21 mouse cellular contexts compared by ENCODE assay signal in the genomic region with DNA sequence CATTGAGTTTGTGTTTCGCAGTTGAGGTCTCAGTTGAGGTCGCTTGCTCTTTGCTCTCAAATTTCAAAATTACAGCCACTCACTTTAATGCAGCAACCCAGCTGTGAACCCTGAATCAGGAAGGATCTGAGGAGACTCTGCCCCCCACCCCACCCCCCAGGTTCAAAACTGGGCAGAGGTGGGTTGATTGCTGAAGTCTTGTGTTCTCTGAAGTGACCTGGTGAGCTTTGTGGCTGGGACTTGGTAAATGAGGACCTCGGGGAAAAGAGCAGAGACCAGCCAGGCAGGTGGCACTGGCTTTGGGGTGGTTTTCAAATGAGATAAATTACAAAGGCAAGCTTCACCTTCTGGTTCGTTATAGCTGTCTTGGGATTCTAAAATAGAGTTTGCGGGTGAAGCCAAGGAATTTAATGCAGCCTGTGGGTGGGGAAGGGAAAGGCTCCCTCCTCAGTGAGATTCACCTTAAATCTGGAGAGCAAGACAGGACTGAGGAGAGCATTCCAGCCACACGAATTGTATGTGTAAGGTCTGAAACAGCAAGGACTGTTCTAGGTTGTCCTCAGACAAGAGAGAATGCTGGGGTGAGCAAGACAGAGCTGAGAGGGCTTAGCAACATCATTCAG.
DNase-seq lines count a peak whose midpoint lies in the region; ATAC-seq lines count a peak whose summit lies in the region.
"Had no signal": no experiment of that assay in that cellular context is flagged by ENCODE, and none has a peak within 500 bp of the region (broad histone marks: within the 10 kb centered on the region; RNA-seq: fewer than 3 reads in every experiment).

No protein-coding gene starts in this region.

- DNase-seq in heart, adult 11 months = peak; percentile 66
- DNase-seq in heart, adult 9 months (ENCODE audit: low spot score in 2 of 2) = no peak
- DNase-seq in midbrain, embryonic 11.5 days (ENCODE audit: low spot score, missing footprints) = peak; percentile 68
- DNase-seq in limb, embryonic 10.5 days (ENCODE audit: low spot score) = no peak
- DNase-seq in kidney, postnatal 10 days = no peak
- DNase-seq in gastrocnemius, adult 8-10 months (ENCODE audit: low spot score in 2 of 2) = no peak
- DNase-seq: adrenal gland, adult 2 months; adrenal gland, postnatal 14 days; cerebellum, adult 18-20 months; cerebellum, adult 9-10 months; cerebellum, postnatal 14 days; gastrocnemius, postnatal 10 days; gastrocnemius, postnatal 36 days; kidney, adult 11 months had no signal

- H3K4me3 ChIP-seq in midbrain, embryonic 11.5 days (ENCODE audit: low read depth, low read length) = no peak overlapping the region
- no peak overlapping the region for H3K4me3 ChIP-seq in midbrain, embryonic 15.5 days
- no peak overlapping the region for H3K4me3 ChIP-seq in limb, embryonic 10.5 days
- H3K4me3 ChIP-seq: embryonic facial prominence, embryonic 12.5 days; embryonic facial prominence, embryonic 15.5 days; forebrain, embryonic 12.5 days; hindbrain, embryonic 12.5 days; hindbrain, embryonic 15.5 days had no signal

- 51% methylated on average over 6 of the region's 6 CpGs for WGBS in midbrain, embryonic 11.5 days
- WGBS in midbrain, embryonic 15.5 days = 45% methylated on average over 6 of the region's 6 CpGs
- 45% methylated on average over 6 of the region's 6 CpGs for WGBS in limb, embryonic 10.5 days

- ATAC-seq in midbrain, embryonic 11.5 days (ENCODE audit: low FRiP score) = no peak
- no peak for ATAC-seq in midbrain, embryonic 15.5 days (replicated peaks)
- ATAC-seq: CD4-positive, CD25-positive, alpha-beta regulatory T cell, adult 4 months had no signal

- H3K4me1 ChIP-seq in midbrain, embryonic 11.5 days (ENCODE audit: control insufficient read depth, insufficient read depth, low read length) = no peaks in the 10 kb centered on the region
- H3K4me1 ChIP-seq in midbrain, embryonic 15.5 days = peaks cover 5% of the 10 kb centered on the region; the same call in 1 of the 2 replicates
- H3K4me1 ChIP-seq in limb, embryonic 10.5 days = peaks cover 23% of the 10 kb centered on the region
- H3K4me1 ChIP-seq: embryonic facial prominence, embryonic 15.5 days; forebrain, embryonic 12.5 days had no signal

- no peaks in the 10 kb centered on the region for H3K27me3 ChIP-seq in midbrain, embryonic 11.5 days (ENCODE audit: control insufficient read depth, insufficient read depth, low read length)
- H3K27me3 ChIP-seq in midbrain, embryonic 15.5 days (replicated peaks) = no peaks in the 10 kb centered on the region
- no peaks in the 10 kb centered on the region for H3K27me3 ChIP-seq in limb, embryonic 10.5 days (ENCODE audit: low read depth, poor library complexity, severe bottlenecking)
- H3K27me3 ChIP-seq: embryonic facial prominence, embryonic 12.5 days; embryonic facial prominence, embryonic 15.5 days; forebrain, embryonic 12.5 days; hindbrain, embryonic 12.5 days; hindbrain, embryonic 15.5 days had no signal

- H3K36me3 ChIP-seq in midbrain, embryonic 11.5 days (ENCODE audit: control insufficient read depth, insufficient read depth, low read length) = no peaks in the 10 kb centered on the region
- H3K36me3 ChIP-seq in midbrain, embryonic 15.5 days (replicated peaks) = no peaks in the 10 kb centered on the region
- H3K36me3 ChIP-seq in limb, embryonic 10.5 days = no peaks in the 10 kb centered on the region
- H3K36me3 ChIP-seq: embryonic facial prominence, embryonic 12.5 days; embryonic facial prominence, embryonic 15.5 days; forebrain, embryonic 12.5 days; hindbrain, embryonic 12.5 days; hindbrain, embryonic 15.5 days had no signal

- H3K9me3 ChIP-seq in midbrain, embryonic 11.5 days (ENCODE audit: control insufficient read depth, low read length) = no peaks in the 10 kb centered on the region
- H3K9me3 ChIP-seq in midbrain, embryonic 15.5 days = no peaks in the 10 kb centered on the region
- H3K9me3 ChIP-seq in limb, embryonic 10.5 days (replicated peaks) = no peaks in the 10 kb centered on the region
- H3K9me3 ChIP-seq: embryonic facial prominence, embryonic 12.5 days; embryonic facial prominence, embryonic 15.5 days; forebrain, embryonic 12.5 days; hindbrain, embryonic 12.5 days; hindbrain, embryonic 15.5 days had no signal

- no peak overlapping the region for H3K27ac ChIP-seq in midbrain, embryonic 11.5 days (ENCODE audit: low read depth, low read length)
- no peak overlapping the region for H3K27ac ChIP-seq in midbrain, embryonic 15.5 days
- H3K27ac ChIP-seq in limb, embryonic 10.5 days = 0 out of 2 replicates have a peak overlapping the region, but pooled peaks have one; percentile 4
- H3K27ac ChIP-seq: embryonic facial prominence, embryonic 12.5 days; embryonic facial prominence, embryonic 15.5 days; forebrain, embryonic 12.5 days; hindbrain, embryonic 12.5 days; hindbrain, embryonic 15.5 days had no signal

- H3K9ac ChIP-seq in midbrain, embryonic 11.5 days (ENCODE audit: low read length) = no peak overlapping the region
- no peak overlapping the region for H3K9ac ChIP-seq in midbrain, embryonic 15.5 days
- H3K9ac ChIP-seq: embryonic facial prominence, embryonic 12.5 days; embryonic facial prominence, embryonic 15.5 days; forebrain, embryonic 12.5 days; hindbrain, embryonic 12.5 days; hindbrain, embryonic 15.5 days had no signal

- H3K4me2 ChIP-seq in midbrain, embryonic 11.5 days = no peak overlapping the region
- H3K4me2 ChIP-seq in midbrain, embryonic 15.5 days = no peak overlapping the region
- H3K4me2 ChIP-seq: embryonic facial prominence, embryonic 12.5 days; embryonic facial prominence, embryonic 15.5 days; forebrain, embryonic 12.5 days; hindbrain, embryonic 12.5 days; hindbrain, embryonic 15.5 days had no signal

Comparison
In these comparisons a context has a peak if more than half of its experiments do, and no peak if none do; other contexts are left out.
1. DNase-seq: peak in heart, adult 11 months (single experiment) and midbrain, embryonic 11.5 days (single experiment); none in heart, adult 9 months (0 of 2), limb, embryonic 10.5 days (single experiment), kidney, postnatal 10 days (single experiment) and gastrocnemius, adult 8-10 months (0 of 2).